In genomic region chr12:83741722-83742121, GRCm38 (mm10) we compare ENCODE assay signal across 29 mouse cellular contexts. TPM values are rescaled to one million over a fixed set of nuclear protein-coding genes. Genes with fewer than 3 reads are reported as not detected.
"Had no signal": no experiment of that assay in that cellular context is flagged by ENCODE, and none has a peak within 500 bp of the region (broad histone marks: within the 10 kb centered on the region; RNA-seq: fewer than 3 reads in every experiment).

No protein-coding gene starts in this region.

- DNase-seq: cerebellum, adult 2 months; cerebellum, adult 8-10 months; cerebellum, adult 9-10 months; cerebellum, adult 9-11 months; cerebellum, postnatal 10 days; cerebellum, postnatal 14 days; cerebellum, postnatal 25 days; cerebellum, postnatal 36 days; embryo, embryonic 11 days; forebrain, postnatal 0 days; gastrocnemius, adult 2 months; gastrocnemius, postnatal 10 days; gastrocnemius, postnatal 14 days; gastrocnemius, postnatal 25 days; gastrocnemius, postnatal 36 days; heart, adult 11 months; heart, adult 18-20 months had no signal

- H3K27me3 ChIP-seq: embryonic facial prominence, embryonic 12.5 days; embryonic facial prominence, embryonic 13.5 days; embryonic facial prominence, embryonic 15.5 days; forebrain, embryonic 12.5 days; forebrain, embryonic 13.5 days; forebrain, embryonic 15.5 days had no signal

- H3K27ac ChIP-seq: embryonic facial prominence, embryonic 10.5 days; embryonic facial prominence, embryonic 12.5 days; embryonic facial prominence, embryonic 13.5 days; embryonic facial prominence, embryonic 15.5 days; forebrain, embryonic 10.5 days; forebrain, embryonic 12.5 days; forebrain, embryonic 13.5 days; forebrain, embryonic 15.5 days; gastrocnemius, adult 2 months had no signal

- H3K4me3 ChIP-seq: embryonic facial prominence, embryonic 10.5 days; embryonic facial prominence, embryonic 12.5 days; embryonic facial prominence, embryonic 13.5 days; embryonic facial prominence, embryonic 15.5 days; erythroblast, embryonic 14.5 days; forebrain, embryonic 10.5 days; forebrain, embryonic 12.5 days; forebrain, embryonic 13.5 days; forebrain, embryonic 15.5 days; gastrocnemius, adult 2 months had no signal

- H3K9ac ChIP-seq: embryonic facial prominence, embryonic 12.5 days; embryonic facial prominence, embryonic 13.5 days; embryonic facial prominence, embryonic 15.5 days; forebrain, embryonic 12.5 days; forebrain, embryonic 13.5 days; forebrain, embryonic 15.5 days; forebrain, postnatal 0 days had no signal

- H3K4me1 ChIP-seq: embryonic facial prominence, embryonic 12.5 days; forebrain, embryonic 13.5 days; forebrain, embryonic 15.5 days had no signal

- H3K4me2 ChIP-seq: embryonic facial prominence, embryonic 12.5 days; embryonic facial prominence, embryonic 13.5 days; embryonic facial prominence, embryonic 15.5 days; forebrain, embryonic 12.5 days; forebrain, embryonic 13.5 days; forebrain, embryonic 15.5 days had no signal

- H3K9me3 ChIP-seq: embryonic facial prominence, embryonic 10.5 days; embryonic facial prominence, embryonic 12.5 days; embryonic facial prominence, embryonic 13.5 days; embryonic facial prominence, embryonic 15.5 days; forebrain, embryonic 10.5 days; forebrain, embryonic 12.5 days; forebrain, embryonic 13.5 days; forebrain, embryonic 15.5 days had no signal

- H3K36me3 ChIP-seq: embryonic facial prominence, embryonic 12.5 days had no signal

- ATAC-seq: forebrain, embryonic 13.5 days; forebrain, embryonic 14.5 days; forebrain, embryonic 15.5 days; forebrain, embryonic 16.5 days; forebrain, postnatal 0 days had no signal

RNA-seq across cellular contexts. Expression of gene Papln, which starts 21.7 kb away (rescaled TPM):
- polyA plus RNA-seq: embryonic facial prominence, embryonic 11.5 days; erythroblast, embryonic 14.5 days had no signal
